Mouse (Mus musculus) naive thymus-derived CD4-positive, alpha-beta T cell, adult 2 months (primary cell): Measurements from ENCODE around the gene Zfp853.

Experiments used
- DNase-seq: peaks from one replicate; pipeline ENCODE4 v3.0.0-alpha.2; 2011; ENCODE audit warnings: low read depth

Gene Zfp853

GRCm38 (mm10) chr5:143252791-143253185, 40.6 kb downstream of the Zfp853 start:
- no peak for DNase-seq

- DNase-seq = no peak
Measured at GRCm38 (mm10) chr5:143252039-143252438, 41.4 kb downstream of the Zfp853 start.

- DNase-seq = no peak
Measured at GRCm38 (mm10) chr5:143244926-143245325, 48.5 kb downstream of the Zfp853 start.
